Mouse (Mus musculus) ES-E14 (cell line): ENCODE measurements around the gene Sema3c.

Experiments used
- CHD2 ChIP-seq: IDR thresholded peaks from 2 replicates; pipeline ENCODE4 v1.6.1; 2014; ENCODE audit warnings: mild to moderate bottlenecking, low read depth, low read length, inconsistent platforms
- HCFC1 ChIP-seq: IDR thresholded peaks from 2 replicates; pipeline ENCODE4 v1.6.1; 2012; ENCODE audit warnings: low read length, inconsistent platforms, borderline replicate concordance; ENCODE audit not compliant: insufficient read depth
- ZC3H11A ChIP-seq: IDR thresholded peaks from 2 replicates; pipeline ENCODE4 v1.6.1; 2012; ENCODE audit warnings: low read depth, mild to moderate bottlenecking, inconsistent platforms, low read length, borderline replicate concordance
- ZNF384 ChIP-seq: IDR thresholded peaks from 2 replicates; pipeline ENCODE4 v1.6.1; 2012; ENCODE audit warnings: low read depth, low read length, inconsistent platforms

DNA sequence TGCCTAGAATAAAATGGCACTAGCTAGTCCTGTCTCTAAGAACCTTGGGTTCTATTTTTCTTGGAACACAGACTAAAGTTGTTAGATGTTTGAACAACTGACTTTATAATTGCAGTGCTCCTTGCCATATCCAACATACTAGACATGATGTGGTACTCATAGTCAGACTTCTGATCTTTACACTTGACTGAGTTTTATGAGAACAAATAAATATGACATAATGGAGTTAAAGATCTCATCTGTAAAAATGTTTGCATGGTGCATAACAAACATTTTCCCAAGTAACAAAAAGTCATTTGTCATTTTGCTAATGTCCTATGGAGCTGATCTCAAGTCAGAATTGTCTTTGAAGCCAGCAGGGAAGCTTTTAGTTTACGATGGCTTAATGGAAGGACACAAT, 141.1 kb downstream of the Sema3c start:
- TF ChIP-seq ZNF384 = no peak
- no peak for TF ChIP-seq ZC3H11A
- TF ChIP-seq CHD2 = no peak
- no peak for TF ChIP-seq HCFC1
